Mouse (Mus musculus): Measurements from ENCODE around the gene 1500011B03Rik.

DNA sequence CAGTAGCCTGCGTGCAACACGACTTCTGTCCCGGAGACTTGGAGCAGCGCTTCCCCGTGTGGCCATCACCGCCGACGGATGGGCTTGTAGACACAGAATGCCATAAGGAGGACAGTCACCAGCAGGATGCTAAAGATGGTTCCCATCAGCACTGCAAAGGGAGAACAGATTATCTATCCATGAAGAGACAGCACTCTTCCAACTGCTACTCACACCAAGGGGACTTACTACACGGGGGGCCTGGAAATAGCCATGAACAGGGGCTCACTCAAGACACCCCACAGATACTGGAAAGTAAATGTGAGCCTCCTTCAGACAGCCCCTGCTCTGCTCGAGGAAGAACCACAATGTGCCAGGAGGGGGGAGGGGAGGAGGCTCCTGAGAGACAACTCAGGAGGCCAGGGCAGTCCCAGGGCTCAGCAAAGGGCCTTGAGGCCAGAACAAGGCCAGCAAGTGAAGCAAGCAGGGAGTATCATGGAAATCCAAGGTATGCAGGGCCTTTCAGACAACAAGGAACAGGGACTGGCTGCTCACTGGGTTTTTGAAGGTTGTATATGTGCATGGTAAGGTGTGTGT is 14.0 kb downstream of the 1500011B03Rik start:
- TF ChIP-seq CTCF (IDR thresholded peaks at IDR 0.05; ENCODE audit: control insufficient read depth, insufficient read depth, insufficient read length) = no peak
- no peak for TF ChIP-seq USF1 (IDR thresholded peaks at IDR 0.05; ENCODE audit: low read depth)
- no peak for TF ChIP-seq MYOD1 (IDR thresholded peaks at IDR 0.05; ENCODE audit: control insufficient read depth, insufficient read length, low read depth)
- TF ChIP-seq MYOG (IDR thresholded peaks at IDR 0.05; ENCODE audit: control insufficient read depth, extremely low read depth, insufficient read length) = no peak
- no peak for TF ChIP-seq CEBPB (IDR thresholded peaks at IDR 0.05; ENCODE audit: low read depth)
- TF ChIP-seq MAX (IDR thresholded peaks at IDR 0.05) = no peak
